Mouse (Mus musculus) midbrain, embryonic 12.5 days (tissue): ENCODE data around the gene Ostm1. TPM values are rescaled to one million over a fixed set of nuclear protein-coding genes. Genes with fewer than 3 reads are reported as not detected.
A peak's percentile ranks its signal among the peaks of the same experiment; 100 is the strongest.

Source experiments
- ATAC-seq: fragments of 200-750 bp; cut with Nextera tagmentation; 2 replicates; pipeline ENCODE4 v1.8.0; 2017; ENCODE audit warnings: low read depth, moderate TSS enrichment, moderate library complexity; ENCODE audit not compliant: low FRiP score
- H3K27ac ChIP-seq: fragments of 300-500 bp; sonication (generic); replicated peaks from 2 replicates; pipeline ENCODE4 v1.5.1; 2016; ENCODE audit warnings: mild to moderate bottlenecking
- H3K27me3 ChIP-seq: fragments of 300-500 bp; sonication (generic); 2 replicates; pipeline ENCODE4 v1.6.1; 2016; ENCODE audit warnings: mild to moderate bottlenecking
- H3K36me3 ChIP-seq: fragments of 300-500 bp; sonication (generic); 2 replicates; pipeline ENCODE4 v1.6.1; 2016
- H3K4me1 ChIP-seq: fragments of 300-500 bp; sonication (generic); 2 replicates; pipeline ENCODE4 v1.6.1; 2016
- H3K4me2 ChIP-seq: fragments of 300-500 bp; sonication (generic); replicated peaks from 2 replicates; pipeline ENCODE4 v1.6.1; 2016; ENCODE audit warnings: mild to moderate bottlenecking, moderate library complexity
- H3K4me3 ChIP-seq: fragments of 300-500 bp; sonication (generic); 2 replicates; pipeline ENCODE4 v1.5.1; 2016; ENCODE audit warnings: mild to moderate bottlenecking
- H3K9ac ChIP-seq: fragments of 300-500 bp; sonication (generic); replicated peaks from 2 replicates; pipeline ENCODE4 v1.6.1; 2016; ENCODE audit warnings: mild to moderate bottlenecking, moderate library complexity
- H3K9me3 ChIP-seq: fragments of 300-500 bp; sonication (generic); 2 replicates; pipeline ENCODE4 v1.6.1; 2016; ENCODE audit warnings: mild to moderate bottlenecking
- WGBS: fragments of 180-500 bp; shearing (Covaris S2); methylation state at CpG from one replicate; pipeline ENCODE4 v1.1.7; 2016; 5-methylcytosine and 5-hydroxymethylcytosine counted together
- polyA plus RNA-seq: library from polyadenylated mRNA; unstranded; fragments of >200 nt; fragmentation: Nextera tagmentation; extraction: Ambion mirVana; gene quantifications from 2 replicates; pipeline ENCODE4 v1.2.1, GENCODE M21; 2016

Gene Ostm1
- polyA plus RNA-seq, 1 experiment from 2014 or later = 35.4 TPM

DNA sequence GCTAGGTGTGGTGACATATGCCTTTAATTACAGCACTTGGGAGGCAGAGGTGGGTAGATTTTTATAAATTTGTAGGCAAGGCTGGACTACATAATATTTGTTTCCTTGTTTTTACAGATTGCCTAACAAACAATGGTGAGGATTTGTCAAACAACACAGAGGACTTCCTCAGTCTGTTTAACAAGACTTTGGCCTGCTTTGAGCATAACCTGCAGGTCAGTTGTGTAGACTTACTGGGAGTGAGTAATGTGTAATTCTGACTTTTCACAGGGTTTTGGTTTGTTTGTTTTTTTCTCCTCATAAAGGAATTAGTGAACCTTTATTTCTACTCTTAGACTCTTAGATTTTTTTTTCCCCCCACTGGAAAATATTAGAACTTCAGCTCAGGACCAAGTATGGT, 109.2 kb downstream of the Ostm1 start:
- Histone ChIP-seq H3K4me3 (no peak overlapping the region), H3K4me2 (no peak overlapping the region), H3K36me3 (0 out of 2 replicates have a peak, but pooled peaks cover 4% of the 10 kb centered on the region), H3K27ac (no peak overlapping the region), H3K27me3 (0 out of 2 replicates have a peak, but pooled peaks cover 5% of the 10 kb centered on the region), H3K9me3 (no peaks in the 10 kb centered on the region), H3K4me1 (peaks cover 16% of the 10 kb centered on the region), H3K9ac (no peak overlapping the region)
- ATAC-seq = no peak

GRCm38 (mm10) chr10:42693482-42693881, 109.9 kb downstream of the Ostm1 start:
- ATAC-seq = no peak
- Histone ChIP-seq H3K36me3 (peaks cover 9% of the 10 kb centered on the region; the same call in 1 of the 2 replicates), H3K9ac (no peak overlapping the region), H3K9me3 (no peaks in the 10 kb centered on the region), H3K4me1 (peaks cover 16% of the 10 kb centered on the region), H3K27ac (no peak overlapping the region), H3K4me2 (no peak overlapping the region), H3K27me3 (no peaks in the 10 kb centered on the region), H3K4me3 (no peak overlapping the region)
- WGBS = 64% methylated on average over 2 of the region's 2 CpGs

- no peak overlapping the region for H3K9ac ChIP-seq
- WGBS = 87% methylated on average over 13 of the region's 13 CpGs
- H3K4me2 ChIP-seq = no peak overlapping the region
- H3K9me3 ChIP-seq = no peaks in the 10 kb centered on the region
- H3K27me3 ChIP-seq = no peaks in the 10 kb centered on the region
- 0 out of 2 replicates have a peak, but pooled peaks cover 5% of the 10 kb centered on the region for H3K4me1 ChIP-seq
- H3K36me3 ChIP-seq = peaks cover 10% of the 10 kb centered on the region; the same call in 1 of the 2 replicates
- no peak overlapping the region for H3K4me3 ChIP-seq
- H3K27ac ChIP-seq = no peak overlapping the region
- ATAC-seq = no peak
Observed at GRCm38 (mm10) chr10:42696361-42696760, 112.7 kb downstream of the Ostm1 start.

DNA sequence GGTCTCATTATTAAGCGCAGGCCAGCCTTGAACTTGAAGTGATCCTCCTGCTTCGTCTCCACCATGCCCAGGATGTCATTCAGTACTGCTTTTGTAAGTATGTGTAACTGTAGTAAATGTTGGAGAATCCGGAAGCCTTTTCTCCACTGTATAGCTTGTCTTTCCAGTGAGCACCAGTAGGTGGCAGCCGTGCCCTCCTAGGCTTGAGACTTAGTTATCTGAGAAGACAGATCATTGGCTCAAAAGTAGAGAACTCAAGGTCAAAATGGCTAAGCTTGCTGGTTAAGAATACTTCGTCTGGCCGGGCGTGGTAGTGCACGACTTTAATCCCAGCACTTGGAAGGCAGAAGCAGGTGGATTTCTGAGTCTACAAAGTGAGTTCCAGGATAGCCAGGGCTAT, 113.4 kb downstream of the Ostm1 start:
- Histone ChIP-seq H3K9ac (no peak overlapping the region), H3K4me3 (no peak overlapping the region), H3K36me3 (peaks cover 10% of the 10 kb centered on the region; the same call in 1 of the 2 replicates), H3K27me3 (no peaks in the 10 kb centered on the region), H3K9me3 (no peaks in the 10 kb centered on the region), H3K4me2 (no peak overlapping the region), H3K27ac (no peak overlapping the region), H3K4me1 (0 out of 2 replicates have a peak, but pooled peaks cover 2% of the 10 kb centered on the region)
- 30% methylated on average over 8 of the region's 8 CpGs for WGBS
- ATAC-seq = no peak

- 0 out of 2 replicates have a peak, but pooled peaks cover 2% of the 10 kb centered on the region for H3K4me1 ChIP-seq
- ATAC-seq = no peak
- WGBS = 95% methylated on average over 9 of the region's 9 CpGs
- no peak overlapping the region for H3K9ac ChIP-seq
- H3K36me3 ChIP-seq = peaks cover 13% of the 10 kb centered on the region; the same call in 1 of the 2 replicates
- no peak overlapping the region for H3K27ac ChIP-seq
- H3K4me2 ChIP-seq = no peak overlapping the region
- no peaks in the 10 kb centered on the region for H3K9me3 ChIP-seq
- no peak overlapping the region for H3K4me3 ChIP-seq
- H3K27me3 ChIP-seq = no peaks in the 10 kb centered on the region
Observed at GRCm38 (mm10) chr10:42698375-42698774, 114.8 kb downstream of the Ostm1 start.

- WGBS = 91% methylated on average over 8 of the region's 8 CpGs
- H3K27me3 ChIP-seq = no peaks in the 10 kb centered on the region
- no peak overlapping the region for H3K4me3 ChIP-seq
- no peak for ATAC-seq
- no peak overlapping the region for H3K9ac ChIP-seq
- peaks cover 19% of the 10 kb centered on the region; the same call in 1 of the 2 replicates for H3K36me3 ChIP-seq
- H3K9me3 ChIP-seq = no peaks in the 10 kb centered on the region
- H3K4me1 ChIP-seq = 0 out of 2 replicates have a peak, but pooled peaks cover 2% of the 10 kb centered on the region
- no peak overlapping the region for H3K27ac ChIP-seq
- H3K4me2 ChIP-seq = no peak overlapping the region
Observed at GRCm38 (mm10) chr10:42698994-42699393, 115.4 kb downstream of the Ostm1 start.

- Histone ChIP-seq H3K4me1 (no peaks in the 10 kb centered on the region), H3K4me3 (no peak overlapping the region), H3K9ac (no peak overlapping the region), H3K27me3 (no peaks in the 10 kb centered on the region), H3K27ac (no peak overlapping the region), H3K36me3 (peaks cover 24% of the 10 kb centered on the region), H3K9me3 (no peaks in the 10 kb centered on the region), H3K4me2 (no peak overlapping the region)
- WGBS = 89% methylated on average over 2 of the region's 2 CpGs
- ATAC-seq = no peak
Observed at GRCm38 (mm10) chr10:42702111-42702510, 118.5 kb downstream of the Ostm1 start.

DNA sequence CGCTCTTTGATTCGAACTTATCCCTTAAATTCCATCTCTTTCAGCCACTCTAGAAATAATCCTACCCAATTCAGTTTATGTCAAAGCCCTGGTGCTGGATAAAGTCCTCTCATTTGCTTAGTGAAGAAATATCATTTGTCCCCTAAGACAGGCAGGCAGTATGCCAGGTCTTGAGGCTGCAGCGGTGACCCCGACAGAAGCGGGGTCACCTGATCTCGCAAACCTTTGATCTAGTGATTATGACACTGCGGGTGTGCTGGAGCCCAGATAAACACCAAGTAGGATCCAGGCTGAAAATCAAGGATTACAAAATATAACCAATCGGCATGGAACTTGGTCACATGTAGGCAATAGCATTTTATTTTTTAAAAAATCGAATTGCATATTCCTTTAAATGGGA, 131.1 kb downstream of the Ostm1 start:
- H3K4me3 ChIP-seq = no peak overlapping the region
- no peak overlapping the region for H3K27ac ChIP-seq
- no peaks in the 10 kb centered on the region for H3K9me3 ChIP-seq
- peaks cover 19% of the 10 kb centered on the region; the same call in 1 of the 2 replicates for H3K27me3 ChIP-seq
- H3K36me3 ChIP-seq = no peaks in the 10 kb centered on the region
- peaks cover 15% of the 10 kb centered on the region for H3K4me1 ChIP-seq
- WGBS = 10% methylated on average over 9 of the region's 9 CpGs
- no peak for ATAC-seq
- no peak overlapping the region for H3K9ac ChIP-seq
- peak overlapping the region; percentile 7; the same call in 1 of the 2 replicates for H3K4me2 ChIP-seq

DNA sequence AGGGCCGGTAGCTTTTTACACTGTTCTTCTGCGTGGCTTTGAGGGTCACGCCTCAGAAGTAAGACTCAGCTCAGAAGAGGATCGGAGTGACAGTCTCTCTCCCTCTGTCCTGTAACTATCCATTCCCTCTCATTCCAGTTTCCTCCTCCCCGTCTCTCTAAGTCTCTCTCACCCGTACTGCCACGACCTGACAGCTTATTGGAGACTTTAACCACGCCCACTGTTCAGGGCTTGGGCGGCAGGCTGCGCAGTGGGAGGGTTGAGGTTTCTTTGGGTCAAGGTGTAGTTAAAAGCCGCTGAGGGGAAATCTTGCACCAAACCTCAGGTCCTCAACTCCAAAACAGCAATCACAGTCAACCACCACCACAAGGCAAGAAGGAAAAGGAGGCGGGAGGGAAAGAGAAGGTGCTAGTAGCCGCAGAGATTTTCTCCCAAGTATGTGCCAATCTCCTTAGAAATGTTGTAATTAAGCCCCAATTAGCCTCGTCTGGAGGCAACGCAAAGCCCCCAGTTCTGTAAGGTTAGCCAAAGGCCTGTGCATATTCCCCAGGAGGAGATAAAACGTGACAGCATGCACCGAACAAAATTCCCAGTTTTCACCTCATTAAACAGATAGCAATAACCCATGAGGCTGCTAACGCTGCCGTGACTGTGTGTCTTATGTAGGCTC, 131.9 kb downstream of the Ostm1 start:
- no peak for ATAC-seq

DNA sequence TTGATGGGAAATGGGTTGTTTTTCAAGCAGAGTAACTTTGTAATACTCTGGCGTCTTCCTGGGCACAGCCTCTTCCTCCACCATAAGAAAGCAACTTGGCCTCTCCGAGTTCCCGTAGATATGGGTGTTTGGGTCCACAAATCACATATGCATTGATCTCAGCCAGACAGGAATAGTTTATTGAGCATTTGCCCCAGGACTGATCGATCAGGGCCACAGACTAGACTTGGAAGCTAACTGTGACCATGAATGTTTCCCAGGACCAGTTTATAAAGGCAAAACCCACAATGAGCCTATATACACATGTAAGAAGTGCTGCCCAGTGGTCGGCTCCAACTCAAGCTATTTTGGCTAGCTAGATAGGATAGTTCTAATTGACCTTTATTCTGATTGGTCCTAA, 138.5 kb downstream of the Ostm1 start:
- 91% methylated on average over 5 of the region's 5 CpGs for WGBS
- no peak overlapping the region for H3K4me2 ChIP-seq

More for the DNA sequence above, 131.9 kb downstream of the Ostm1 start:
- Histone ChIP-seq H3K27me3 (peaks cover 19% of the 10 kb centered on the region; the same call in 1 of the 2 replicates), H3K36me3 (no peaks in the 10 kb centered on the region), H3K9me3 (no peaks in the 10 kb centered on the region), H3K27ac (no peak overlapping the region), H3K9ac (no peak overlapping the region), H3K4me1 (peaks cover 15% of the 10 kb centered on the region), H3K4me2 (peak overlapping the region; percentile 38), H3K4me3 (peak overlapping the region; percentile 4; the same call in 1 of the 2 replicates)
- WGBS = 19% methylated on average over 19 of the region's 19 CpGs

GRCm38 (mm10) chr10:42723275-42724232, 139.9 kb downstream of the Ostm1 start:
- Histone ChIP-seq H3K4me1 (no peaks in the 10 kb centered on the region), H3K4me3 (no peak overlapping the region), H3K9ac (no peak overlapping the region), H3K4me2 (no peak overlapping the region), H3K27me3 (0 out of 2 replicates have a peak, but pooled peaks cover 4% of the 10 kb centered on the region), H3K27ac (no peak overlapping the region), H3K9me3 (no peaks in the 10 kb centered on the region), H3K36me3 (no peaks in the 10 kb centered on the region)
- WGBS = 74% methylated on average over 13 of the region's 13 CpGs
- ATAC-seq = no peak

More for the DNA sequence above, 138.5 kb downstream of the Ostm1 start:
- Histone ChIP-seq H3K4me3 (no peak overlapping the region), H3K9ac (no peak overlapping the region), H3K27me3 (peaks cover 9% of the 10 kb centered on the region; the same call in 1 of the 2 replicates), H3K4me1 (no peaks in the 10 kb centered on the region), H3K27ac (no peak overlapping the region), H3K36me3 (no peaks in the 10 kb centered on the region), H3K9me3 (no peaks in the 10 kb centered on the region)
- ATAC-seq = no peak

DNA sequence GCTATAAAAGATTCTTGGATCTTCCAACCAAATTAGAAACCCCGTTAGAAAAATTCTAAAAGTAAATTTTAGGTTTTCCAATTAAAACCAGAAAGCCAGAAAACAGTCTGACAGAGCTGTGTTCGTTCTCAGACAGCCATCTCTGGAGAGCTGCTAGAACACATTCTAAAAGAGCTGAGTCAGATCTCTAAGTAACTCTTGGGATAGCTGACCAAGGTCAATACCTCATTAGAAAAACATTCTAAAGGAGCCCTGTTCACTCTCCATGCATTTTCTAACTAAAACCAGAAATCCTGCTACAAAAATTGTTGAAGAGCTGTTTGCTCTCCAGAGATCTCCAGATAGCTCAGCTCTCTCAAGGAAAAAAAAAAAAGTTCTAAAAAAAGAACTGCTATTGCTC, 146.0 kb downstream of the Ostm1 start:
- Histone ChIP-seq H3K4me2 (no peak overlapping the region), H3K27me3 (no peaks in the 10 kb centered on the region), H3K9ac (no peak overlapping the region), H3K27ac (no peak overlapping the region), H3K4me3 (no peak overlapping the region), H3K36me3 (no peaks in the 10 kb centered on the region), H3K9me3 (no peaks in the 10 kb centered on the region), H3K4me1 (no peaks in the 10 kb centered on the region)
- 77% methylated on average over 2 of the region's 2 CpGs for WGBS
- no peak for ATAC-seq
